Mouse (Mus musculus) liver, adult 2 months (tissue): ENCODE results near the gene Zdhhc18. TPM values are rescaled to one million over a fixed set of nuclear protein-coding genes. Genes with fewer than 3 reads are reported as not detected.
A peak's percentile ranks its signal among the peaks of the same experiment; 100 is the strongest.

Experiments used
- DNase-seq: peaks from one replicate; pipeline ENCODE4 v3.0.0-alpha.2; 2011; ENCODE audit warnings: low read depth, low spot score; ENCODE audit errors: extremely low read depth
- H3K27ac ChIP-seq: fragments of 200-500 bp; replicated peaks from 2 replicates; pipeline ENCODE4 v1.5.1; 2012; ENCODE audit warnings: low read depth, mild to moderate bottlenecking, control low read depth, inconsistent platforms, low read length; ENCODE audit not compliant: insufficient read depth
- H3K27me3 ChIP-seq: fragments of 200-500 bp; 2 replicates; pipeline ENCODE4 v1.6.1; 2012; ENCODE audit warnings: mild to moderate bottlenecking, moderate library complexity, low read length, inconsistent platforms; ENCODE audit not compliant: control insufficient read depth, insufficient read depth
- H3K36me3 ChIP-seq: fragments of 200-500 bp; 2 replicates; pipeline ENCODE4 v1.6.1; 2012; ENCODE audit warnings: low read length, inconsistent platforms; ENCODE audit not compliant: control insufficient read depth, insufficient read depth
- H3K4me1 ChIP-seq: fragments of 200-500 bp; 2 replicates; pipeline ENCODE4 v1.6.1; 2011; ENCODE audit warnings: low read length; ENCODE audit not compliant: control insufficient read depth, insufficient read depth
- H3K4me3 ChIP-seq: fragments of 200-500 bp; 2 replicates; pipeline ENCODE4 v1.5.1; 2011; ENCODE audit warnings: low read depth, mild to moderate bottlenecking, control low read depth, low read length, moderate library complexity; ENCODE audit not compliant: insufficient read depth
- H3K79me2 ChIP-seq: fragments of 200-500 bp; 2 replicates; pipeline ENCODE4 v1.6.1; 2012; ENCODE audit warnings: inconsistent platforms, mild to moderate bottlenecking, low read length, moderate library complexity; ENCODE audit not compliant: control insufficient read depth, insufficient read depth
- H3K9ac ChIP-seq: fragments of 200-500 bp; 2 replicates; pipeline ENCODE4 v1.6.1; 2012; ENCODE audit warnings: low read depth, mild to moderate bottlenecking, control low read depth, inconsistent platforms, low read length
- CTCF ChIP-seq: fragments of 200-500 bp; IDR thresholded peaks from 2 replicates; pipeline ENCODE4 v1.5.1; 2011; ENCODE audit warnings: low read depth, low read length, control low read depth
- POLR2A ChIP-seq: fragments of 200-500 bp; IDR thresholded peaks from 2 replicates; pipeline ENCODE4 v1.6.1; 2011; ENCODE audit warnings: low read length, control low read depth; ENCODE audit not compliant: insufficient read depth; ENCODE audit errors: extremely low read depth
- WGBS: fragments of 180-500 bp; shearing (Covaris S2); methylation state at CpG from one replicate; pipeline ENCODE4 v1.1.7; 2018; 5-methylcytosine and 5-hydroxymethylcytosine counted together
- polyA plus RNA-seq: library from polyadenylated mRNA; depleted of rRNA; stranded (reverse); fragments of >200 nt; gene quantifications from 2 replicates; pipeline ENCODE4 v1.2.3, GENCODE M21; 2012
- total RNA-seq: library from RNA; depleted of rRNA; stranded (reverse); fragments of >200 nt; gene quantifications from 2 replicates; pipeline ENCODE4 v1.2.3, GENCODE M21; 2014

Gene Zdhhc18
- total and polyA plus RNA-seq, 2 experiments = 8.9 to 21.3 TPM

- TF ChIP-seq POLR2A (no peak), CTCF (no peak)
- H3K9ac ChIP-seq = peak overlapping the region; percentile 77
- peaks cover 3% of the 10 kb centered on the region; the same call in 1 of the 2 replicates for H3K36me3 ChIP-seq
- peak; percentile 58 for DNase-seq
- peaks cover 5% of the 10 kb centered on the region; the same call in 1 of the 2 replicates for H3K79me2 ChIP-seq
- peaks cover 3% of the 10 kb centered on the region for H3K4me1 ChIP-seq
- 42% methylated on average over 6 of the region's 6 CpGs for WGBS
- H3K27me3 ChIP-seq = no peaks in the 10 kb centered on the region
- peak overlapping the region; percentile 62 for H3K27ac ChIP-seq
- H3K4me3 ChIP-seq = peak overlapping the region; percentile 84
Measured at GRCm38 (mm10) chr4:133583690-133584058, 66.3 kb downstream of the Zdhhc18 start.

- Histone ChIP-seq H3K27me3 (no peaks in the 10 kb centered on the region), H3K79me2 (peaks cover 7% of the 10 kb centered on the region; the same call in 1 of the 2 replicates), H3K4me1 (peaks cover 2% of the 10 kb centered on the region), H3K27ac (no peak overlapping the region), H3K4me3 (no peak overlapping the region), H3K36me3 (peaks cover 2% of the 10 kb centered on the region; the same call in 1 of the 2 replicates), H3K9ac (no peak overlapping the region)
- WGBS = 86% methylated on average over 12 of the region's 12 CpGs
- no peak for DNase-seq
- no peak for TF ChIP-seq POLR2A
- no peak for TF ChIP-seq CTCF
Measured at GRCm38 (mm10) chr4:133577983-133578382, 72.0 kb downstream of the Zdhhc18 start.

DNA sequence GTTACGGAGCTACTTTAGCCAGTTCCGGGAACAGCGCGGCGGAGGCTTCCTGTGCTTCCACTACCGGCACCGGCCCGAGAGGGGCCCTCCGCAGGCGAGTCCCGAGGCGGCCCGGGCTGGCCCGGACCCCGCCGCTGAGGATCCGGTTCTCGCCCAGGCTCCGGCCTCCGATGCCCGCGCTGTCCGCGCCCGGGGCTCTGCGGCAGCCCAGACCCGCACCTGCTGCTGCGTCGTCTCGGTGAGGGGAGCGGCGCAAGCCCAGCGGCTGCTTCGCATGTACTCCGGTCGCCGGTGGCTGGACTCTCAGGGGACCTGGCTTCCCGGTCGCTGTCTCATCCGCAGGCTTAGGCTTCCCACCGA is 75.1 kb downstream of the Zdhhc18 start:
- under 1% methylated on average over 41 of the region's 41 CpGs for WGBS
- Histone ChIP-seq H3K4me1 (peaks cover 8% of the 10 kb centered on the region), H3K36me3 (no peaks in the 10 kb centered on the region; the same call in 1 of the 2 replicates), H3K4me3 (peak overlapping the region; percentile 79), H3K79me2 (peaks cover 7% of the 10 kb centered on the region; the same call in 1 of the 2 replicates), H3K9ac (peak overlapping the region; percentile 75), H3K27me3 (no peaks in the 10 kb centered on the region), H3K27ac (0 out of 2 replicates have a peak overlapping the region, but pooled peaks have one; percentile 19)
- no peak for TF ChIP-seq POLR2A
- TF ChIP-seq CTCF = no peak
- no peak for DNase-seq

DNA sequence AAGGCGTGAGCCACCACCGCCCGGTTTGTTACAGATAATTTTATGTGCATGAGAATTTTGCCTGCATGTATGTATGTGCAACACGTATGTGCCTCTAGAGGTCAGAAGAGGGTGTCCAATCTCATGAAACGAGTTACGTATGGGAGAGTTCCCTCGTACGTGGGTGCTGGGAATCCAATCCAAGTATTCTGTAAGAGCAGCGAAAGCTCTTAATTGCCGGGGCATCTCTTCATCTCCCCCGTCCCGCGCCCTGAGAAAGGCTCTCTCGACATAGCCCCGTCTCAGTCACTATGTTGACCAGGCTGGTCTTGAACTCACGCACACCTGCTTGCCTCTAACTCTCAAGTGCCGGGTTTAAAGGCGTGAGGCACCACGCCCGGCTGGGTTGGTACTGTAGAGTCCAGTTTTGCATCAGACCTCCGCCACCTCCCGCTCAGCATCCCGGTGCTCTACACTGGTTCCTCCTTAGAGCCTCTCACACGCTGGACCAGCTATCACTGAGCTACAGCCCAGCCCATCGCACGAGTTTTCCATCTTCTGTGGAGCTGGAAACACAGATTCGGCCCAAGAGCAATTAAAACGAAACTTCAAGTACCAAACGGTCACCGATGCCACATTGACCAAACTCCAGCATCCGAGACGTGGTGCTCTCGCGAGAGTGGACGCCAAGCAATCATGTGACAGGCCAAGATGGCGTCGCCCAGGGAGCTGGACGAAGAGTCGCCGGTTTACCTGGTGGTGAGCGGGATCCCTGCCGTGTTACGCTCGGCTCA is 75.7 kb downstream of the Zdhhc18 start, which contains the start of gene Gpatch3:
TSS of gene Gpatch3 (plus strand) at position 676 of the 773 bp plus-strand sequence.
- peak within 1 kb of the TSS; percentile 75 for H3K9ac ChIP-seq
- peak within 1 kb of the TSS; percentile 79 for H3K4me3 ChIP-seq
- DNase-seq = peak; percentile 88
- H3K79me2 ChIP-seq = peaks cover 7% of the 10 kb centered on the region; the same call in 1 of the 2 replicates
- H3K27me3 ChIP-seq = no peaks in the 10 kb centered on the region
- H3K36me3 ChIP-seq = no peaks in the 10 kb centered on the region; the same call in 1 of the 2 replicates
- 5% methylated on average over 44 of the region's 44 CpGs for WGBS
- TF ChIP-seq POLR2A = no peak; the same call in 1 of the 2 replicates
- peak; percentile 2; the same call in 1 of the 2 replicates for TF ChIP-seq CTCF
- peaks cover 9% of the 10 kb centered on the region for H3K4me1 ChIP-seq
- H3K27ac ChIP-seq = peak within 1 kb of the TSS; percentile 48

- Histone ChIP-seq H3K4me3 (no peak overlapping the region; the same call in 1 of the 2 replicates), H3K79me2 (peaks cover 4% of the 10 kb centered on the region; the same call in 1 of the 2 replicates), H3K36me3 (no peaks in the 10 kb centered on the region), H3K9ac (peak overlapping the region; percentile 59), H3K27ac (peak overlapping the region; percentile 94), H3K27me3 (no peaks in the 10 kb centered on the region), H3K4me1 (peaks cover 9% of the 10 kb centered on the region; the same call in 1 of the 2 replicates)
- 6% methylated on average over 10 of the region's 10 CpGs for WGBS
- peak; percentile 100 for DNase-seq
- no peak for TF ChIP-seq CTCF
- no peak for TF ChIP-seq POLR2A
Measured at GRCm38 (mm10) chr4:133570066-133570466, 79.9 kb downstream of the Zdhhc18 start.
